Mouse (Mus musculus): Measurements from ENCODE around the gene Glb1.
"Not testable (repeated sequence)": the region's sequence is repeated elsewhere in the genome, so short reads cannot be mapped to it uniquely, and the experiment has no call there.

The Glb1 gene

GRCm38 (mm10) chr9:114501111-114501510 lies 100.2 kb downstream of the Glb1 start:
- no peak for DNase-seq (ENCODE audit: low spot score in 2 of 2)

- DNase-seq (ENCODE audit: low spot score in 2 of 2): no peak
Measured at GRCm38 (mm10) chr9:114501913-114502312, 101.0 kb downstream of the Glb1 start.

GRCm38 (mm10) chr9:114502711-114503427 lies 102.0 kb downstream of the Glb1 start:
- DNase-seq (ENCODE audit: low spot score in 2 of 2): no peak

GRCm38 (mm10) chr9:114504816-114505215 lies 103.9 kb downstream of the Glb1 start, which contains the start of gene Ccr4:
Gene Ccr4 (minus strand): TSS chr9:114504916.
- no peak for DNase-seq (ENCODE audit: low spot score in 2 of 2)

GRCm38 (mm10) chr9:114506564-114506963 lies 105.7 kb downstream of the Glb1 start:
- DNase-seq (ENCODE audit: low spot score in 2 of 2): no peak

DNA sequence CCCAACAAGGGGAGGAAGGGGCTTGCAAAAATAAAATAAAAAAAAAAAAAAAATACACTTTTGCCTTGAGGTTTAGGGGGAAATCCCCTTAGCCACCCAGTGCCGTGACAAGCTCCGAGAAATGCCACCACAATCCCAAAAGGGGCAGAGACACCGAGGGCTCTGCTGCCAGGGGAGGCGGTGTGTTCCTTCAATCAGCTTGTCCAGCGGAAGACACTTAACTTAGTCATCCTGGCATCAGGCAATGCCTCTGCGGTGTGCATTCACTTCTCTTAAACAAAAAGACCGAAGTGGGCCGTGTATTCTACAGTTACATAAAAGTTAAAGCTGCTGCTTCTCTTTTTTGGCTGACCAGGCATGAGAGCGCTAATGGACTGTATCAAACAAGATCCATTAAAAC lies 106.5 kb downstream of the Glb1 start:
- no peak for DNase-seq (ENCODE audit: low spot score in 2 of 2)

GRCm38 (mm10) chr9:114509785-114510184 lies 108.9 kb downstream of the Glb1 start:
- DNase-seq (ENCODE audit: low spot score in 2 of 2): no peak

DNA sequence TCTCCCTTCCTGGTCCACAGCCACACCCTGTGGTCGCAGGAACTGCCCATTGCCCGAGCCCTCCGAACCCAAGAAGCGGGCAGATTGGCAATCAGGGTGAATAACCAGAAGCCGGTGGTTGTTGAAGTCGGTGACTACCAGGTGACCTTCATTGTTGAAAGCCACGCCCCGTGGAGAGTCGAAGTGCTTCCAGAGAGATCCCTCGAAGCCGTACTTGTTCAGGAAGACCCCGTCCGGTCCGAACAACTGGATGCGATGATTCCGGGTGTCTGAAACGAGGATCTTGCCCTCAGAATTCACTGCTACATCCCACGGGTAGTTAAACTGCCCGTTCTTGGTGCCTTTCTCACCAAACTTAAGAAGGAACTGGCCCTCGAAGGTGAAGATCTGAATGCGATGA lies 112.0 kb downstream of the Glb1 start:
- DNase-seq (ENCODE audit: low spot score in 2 of 2): no peak

- DNase-seq (ENCODE audit: low spot score in 2 of 2): no peak
Measured at GRCm38 (mm10) chr9:114515364-114515763, 114.5 kb downstream of the Glb1 start, which contains the start of gene C130032M10Rik. Gene C130032M10Rik (plus strand): TSS chr9:114515697.

DNA sequence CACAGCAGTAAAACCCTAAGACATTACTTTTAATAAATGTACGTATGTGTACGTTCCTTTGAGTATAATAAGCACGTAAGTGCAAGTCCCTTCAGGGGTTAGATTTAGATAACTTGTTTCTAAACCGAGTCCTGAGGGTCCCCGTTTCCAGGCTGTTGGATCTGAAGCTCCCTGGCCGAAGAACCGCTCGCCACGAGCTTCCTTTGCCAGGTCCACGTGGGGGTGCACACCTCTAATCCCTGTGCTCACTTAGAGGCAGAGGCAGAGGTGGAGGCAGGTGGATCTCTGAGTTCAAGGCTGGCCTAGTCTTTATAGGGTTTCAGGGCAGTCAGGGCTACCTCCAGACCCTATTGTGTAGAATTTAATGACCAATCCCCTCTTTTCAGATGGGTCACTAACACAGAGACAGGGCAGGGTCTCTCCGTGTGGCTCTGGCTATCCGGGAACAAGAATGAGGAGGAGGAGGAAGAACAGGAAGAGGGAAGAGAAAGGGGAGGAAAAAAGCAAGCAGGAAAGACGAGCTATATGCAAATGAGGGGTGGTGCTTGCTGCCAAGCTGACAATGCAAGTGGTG lies 117.1 kb downstream of the Glb1 start:
- DNase-seq (ENCODE audit: low spot score in 2 of 2): no peak

DNA sequence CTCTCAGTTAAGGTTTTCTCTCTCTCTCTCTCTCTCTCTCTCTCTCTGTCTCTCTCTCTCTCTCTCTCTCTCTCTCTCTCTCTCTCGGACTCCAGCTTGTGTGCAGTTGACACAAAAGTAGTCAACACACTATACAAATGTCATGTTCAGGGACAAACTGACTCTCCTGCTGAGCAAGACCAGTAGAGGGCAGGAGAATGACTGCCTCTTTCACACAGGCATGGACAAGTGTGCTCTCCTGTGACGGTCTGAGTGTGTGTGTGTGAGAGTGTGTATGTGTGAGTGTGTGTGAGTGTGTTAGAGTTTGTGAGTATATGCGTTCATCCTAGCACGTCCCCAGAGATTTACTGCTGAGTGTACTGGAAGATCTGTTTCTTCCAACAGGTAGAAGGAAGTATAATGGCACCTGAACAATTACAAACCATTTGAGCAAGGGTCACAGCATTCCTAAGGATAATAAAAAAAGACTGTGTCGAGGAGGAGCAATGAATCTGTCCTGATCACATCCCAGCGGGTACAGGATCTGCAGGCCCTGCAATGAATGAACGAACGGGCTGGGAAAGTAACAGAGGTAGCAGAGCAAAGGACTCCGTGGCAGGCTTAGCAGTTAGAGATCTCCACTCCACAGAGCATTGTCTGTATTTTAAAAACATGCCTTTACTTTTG lies 118.1 kb downstream of the Glb1 start:
- no peak for DNase-seq (ENCODE audit: low spot score in 2 of 2)

- not testable (repeated sequence) for DNase-seq (ENCODE audit: low spot score in 2 of 2)
Measured at GRCm38 (mm10) chr9:114520529-114520928, 119.7 kb downstream of the Glb1 start.

DNA sequence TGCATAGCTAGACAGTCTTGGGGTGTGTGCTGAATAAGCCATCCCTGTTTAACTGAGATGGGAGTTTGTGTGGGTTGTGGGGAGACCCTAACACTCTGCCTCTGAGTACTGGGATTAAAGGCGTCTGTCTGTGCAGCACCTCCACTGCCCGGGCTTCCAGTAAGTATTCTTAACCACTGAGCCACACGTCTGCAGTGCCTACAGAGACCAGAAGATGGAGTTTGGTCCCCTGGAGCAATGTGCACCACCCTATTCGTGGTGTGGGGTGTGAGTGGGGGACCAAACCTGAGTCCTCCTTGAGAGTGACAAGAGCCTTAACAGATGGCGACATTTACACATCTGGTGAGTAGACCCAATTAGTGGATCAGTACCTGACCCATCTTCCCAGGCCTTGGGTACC lies 121.2 kb downstream of the Glb1 start:
- DNase-seq (ENCODE audit: low spot score in 2 of 2): no peak

DNA sequence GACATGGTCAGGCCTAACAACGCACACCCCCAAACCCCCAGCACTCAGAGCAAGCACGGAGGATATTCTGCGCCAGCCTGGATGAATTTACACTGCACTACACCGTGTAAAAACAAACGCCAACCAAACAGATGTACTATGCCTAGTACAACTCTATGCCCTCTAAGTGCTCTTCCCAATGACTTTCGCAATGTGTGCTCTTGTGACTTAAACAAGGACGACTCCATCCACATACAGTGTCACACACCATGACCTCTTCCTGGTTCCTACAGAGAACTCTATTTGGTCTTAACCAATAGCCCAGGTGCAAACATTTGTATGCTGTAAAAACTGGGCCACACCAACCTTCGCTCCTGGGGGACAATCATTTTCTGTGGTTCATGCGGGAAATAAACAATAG lies 121.6 kb downstream of the Glb1 start:
- DNase-seq (ENCODE audit: low spot score in 2 of 2): no peak
